Mouse (Mus musculus): ENCODE data around the gene Ccdc30. TPM values are rescaled to one million over a fixed set of nuclear protein-coding genes. Genes with fewer than 3 reads are reported as not detected.

Ccdc30 gene
- under 1 TPM in 1 of 2 experiments, not detected in 1; 0.34 TPM for total RNA-seq (2021)

DNA sequence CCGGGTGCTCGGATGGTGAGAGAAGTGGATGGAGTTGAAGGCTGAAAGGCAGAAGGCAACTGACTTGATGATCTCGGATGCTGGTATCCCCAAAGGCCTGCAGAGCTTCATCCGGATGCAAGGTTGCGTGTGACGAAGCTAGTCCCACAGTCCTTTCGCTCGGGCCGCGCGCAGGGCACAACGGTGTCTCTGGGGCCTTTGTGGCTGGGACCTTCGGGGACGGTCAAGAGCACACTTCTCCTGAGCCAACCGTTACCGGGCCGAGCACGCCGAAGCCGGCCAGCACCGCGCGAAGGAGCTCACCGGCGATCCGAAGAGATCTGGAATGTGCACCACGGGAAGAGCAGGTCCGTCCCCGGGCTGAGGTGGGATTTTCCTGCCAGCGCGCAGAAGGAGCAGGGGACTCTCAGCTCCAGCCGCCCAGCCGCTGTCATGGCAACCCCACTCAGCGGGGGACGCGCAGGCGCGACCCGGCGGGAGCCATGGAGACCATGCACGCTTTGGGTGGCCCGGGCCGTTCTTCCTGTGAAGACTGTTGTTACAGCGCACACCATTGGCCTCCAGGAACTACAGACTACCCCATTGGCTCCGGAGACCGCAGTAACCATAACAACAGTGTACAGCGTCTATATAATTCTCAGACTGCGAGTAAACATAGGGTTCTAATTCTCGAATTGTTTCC lies at the start of gene Ccdc30:
Gene Ccdc30, minus strand, starts transcription at position 450 of the 682 bp plus-strand sequence.
- DNase-seq (ENCODE audit: low spot score): peak; percentile 80
- intact Hi-C loops (cut with DNase I): no loop called here

DNA sequence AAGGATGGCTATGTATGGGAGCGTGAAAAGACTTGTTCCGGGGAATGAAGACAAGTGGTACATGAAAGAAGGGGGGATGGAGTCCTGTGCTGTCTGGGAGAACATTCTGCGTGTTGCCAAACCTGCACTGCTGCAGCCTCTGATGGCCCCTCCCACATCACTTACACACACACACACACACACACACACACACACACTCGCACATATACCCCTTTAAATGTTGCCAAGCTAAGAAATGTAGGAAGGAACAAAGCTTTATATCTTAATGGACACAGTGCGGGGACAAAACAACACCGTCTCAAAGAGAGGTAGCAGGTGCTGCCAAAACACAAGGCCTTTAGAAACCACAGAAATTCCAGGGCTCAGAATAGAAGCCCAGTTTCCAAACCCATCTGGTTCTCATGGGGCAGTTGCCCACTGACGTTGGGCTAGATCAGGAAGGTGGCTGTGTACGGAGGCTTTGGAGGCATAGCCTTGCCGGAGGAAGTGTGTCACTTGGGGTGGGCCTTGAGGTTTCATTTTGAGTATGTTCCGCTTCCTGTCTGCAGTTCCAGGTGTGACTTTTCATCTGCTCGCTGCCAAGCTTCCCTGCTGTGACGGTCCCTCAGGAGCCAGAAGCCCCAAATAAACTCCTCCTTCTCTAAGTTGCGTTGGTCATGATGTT lies 48.6 kb upstream of the Ccdc30 start:
- DNase-seq (ENCODE audit: low spot score): no peak
- intact Hi-C loops (cut with DNase I): no loop called here

DNA sequence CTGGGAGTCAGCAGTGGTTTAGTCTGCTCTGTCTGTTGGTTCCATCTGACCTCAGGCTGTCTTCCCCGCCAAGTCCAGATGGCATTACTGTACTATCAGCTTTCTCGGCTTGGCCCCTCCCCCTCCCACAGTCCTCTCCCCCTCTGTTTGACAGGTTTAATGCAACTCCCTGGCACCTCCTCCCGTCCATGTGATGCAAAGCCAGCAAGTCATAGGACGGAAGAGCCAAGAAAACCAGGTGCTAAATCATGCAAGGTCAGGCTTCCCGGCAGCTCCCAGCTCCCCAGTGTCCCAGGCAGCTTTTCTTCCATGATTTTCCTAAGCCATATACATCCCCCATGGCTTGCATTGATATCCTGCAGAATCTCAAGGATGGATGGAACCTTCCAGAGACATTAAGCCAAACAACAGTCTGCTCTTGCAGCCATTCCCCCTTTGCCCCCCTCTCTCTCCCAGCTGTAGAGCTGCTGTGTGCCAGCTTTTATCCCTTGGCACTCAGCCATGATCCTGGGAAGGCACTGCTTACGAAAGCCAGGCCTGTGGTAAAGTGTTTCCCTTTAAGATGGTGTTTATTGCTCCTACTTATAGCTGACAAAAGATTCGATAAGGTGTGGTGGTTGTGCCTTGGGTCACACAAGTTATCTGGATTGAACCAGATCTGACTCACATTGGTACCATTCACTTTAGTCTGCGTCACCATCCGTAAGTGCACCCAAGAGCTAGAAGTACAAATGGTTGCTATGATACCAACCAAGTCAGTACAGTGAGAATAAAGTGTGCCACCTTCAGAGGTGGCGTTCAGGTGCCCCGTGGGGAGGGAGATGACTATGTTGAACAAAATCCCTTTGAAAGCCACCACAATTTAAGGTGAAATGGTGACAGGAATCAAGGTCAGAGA lies 47.8 kb upstream of the Ccdc30 start:
- peak; percentile 17 for DNase-seq (ENCODE audit: low spot score)
- intact Hi-C loops (cut with DNase I): no loop called here

DNA sequence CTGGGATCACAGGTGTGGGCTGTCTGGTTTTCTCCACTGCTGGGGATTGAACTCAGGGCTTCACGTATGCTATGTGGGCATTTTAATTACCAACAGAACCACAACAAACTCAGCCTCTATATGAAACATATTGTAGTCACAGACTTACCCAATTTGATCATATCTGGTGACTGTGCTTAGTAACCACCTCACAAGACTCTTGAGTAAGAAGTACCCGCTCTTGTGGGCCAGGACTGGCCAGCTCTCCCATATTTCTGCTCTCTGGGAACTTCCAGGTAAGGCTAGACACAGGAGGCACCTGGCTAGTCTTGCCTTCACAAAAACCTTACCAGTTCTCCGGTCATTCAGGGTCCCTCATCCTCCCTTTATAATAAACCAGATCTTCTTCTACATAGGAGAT lies 47.1 kb upstream of the Ccdc30 start:
- intact Hi-C loops (cut with DNase I): no loop called here
- no peak for DNase-seq (ENCODE audit: low spot score)

DNA sequence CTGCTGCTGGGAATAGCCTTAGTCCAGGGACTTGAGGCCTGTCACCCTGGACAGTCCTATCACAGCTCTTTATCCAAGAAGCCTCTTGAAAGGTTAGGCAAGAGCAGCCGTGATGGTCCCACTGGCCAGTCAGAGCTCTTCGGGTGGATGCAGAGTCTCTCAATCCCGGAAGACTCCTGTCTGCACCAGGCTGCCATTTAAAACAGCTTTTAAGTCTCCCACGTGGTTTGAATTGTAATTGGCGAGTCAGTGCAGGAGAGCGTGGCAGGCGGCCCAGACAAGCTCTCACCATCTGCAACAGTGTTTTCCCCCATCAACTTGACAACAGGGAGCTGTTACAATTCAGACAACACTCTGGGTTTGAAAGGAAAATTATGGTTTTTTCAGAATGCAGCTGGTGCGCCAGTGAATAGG lies 45.4 kb upstream of the Ccdc30 start:
- peak; percentile 51 for DNase-seq (ENCODE audit: low spot score)
- intact Hi-C loops (cut with DNase I): no loop called here

DNA sequence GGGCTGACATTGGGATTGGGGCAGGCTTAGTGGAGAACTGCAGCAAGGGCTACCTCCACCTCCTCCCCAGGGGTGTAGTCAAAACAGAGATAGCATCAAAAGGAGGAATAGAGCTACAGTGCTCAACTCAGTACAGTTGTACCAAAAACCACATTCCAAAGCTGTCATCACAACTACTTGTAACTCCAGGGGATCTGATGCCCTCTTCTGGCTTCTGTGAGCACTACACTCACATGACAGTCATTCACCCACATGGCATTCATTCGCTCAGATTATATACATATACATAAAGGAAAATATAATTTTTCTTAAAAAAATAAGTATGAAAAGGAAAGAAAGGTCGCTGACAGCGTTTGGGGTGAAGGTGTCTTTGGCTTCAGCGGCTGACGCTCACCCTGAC lies 45.0 kb upstream of the Ccdc30 start:
- no peak for DNase-seq (ENCODE audit: low spot score)
- intact Hi-C loops (cut with DNase I): no loop called here

DNA sequence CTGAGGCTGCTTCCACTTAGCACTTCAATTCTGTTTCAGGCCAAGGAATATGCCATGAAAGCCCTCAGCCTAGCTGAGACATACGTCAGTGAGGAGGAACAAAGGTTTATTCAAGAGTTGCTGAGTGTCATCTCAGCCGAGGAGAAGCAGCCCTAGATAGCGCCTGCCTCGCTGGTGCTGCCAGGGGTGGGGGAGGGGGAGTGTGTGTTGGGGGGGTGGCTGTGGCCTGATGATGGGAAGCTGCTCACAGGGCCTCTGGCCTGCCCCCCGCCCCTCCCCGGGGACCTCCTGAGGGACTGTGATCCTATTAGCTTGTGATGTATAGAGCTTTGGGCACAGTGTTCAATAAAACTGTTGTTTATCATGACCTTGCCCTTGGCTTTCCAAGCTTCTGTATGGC lies 38.2 kb upstream of the Ccdc30 start:
- intact Hi-C loops (cut with DNase I): no loop called here
- DNase-seq (ENCODE audit: low spot score): no peak

DNA sequence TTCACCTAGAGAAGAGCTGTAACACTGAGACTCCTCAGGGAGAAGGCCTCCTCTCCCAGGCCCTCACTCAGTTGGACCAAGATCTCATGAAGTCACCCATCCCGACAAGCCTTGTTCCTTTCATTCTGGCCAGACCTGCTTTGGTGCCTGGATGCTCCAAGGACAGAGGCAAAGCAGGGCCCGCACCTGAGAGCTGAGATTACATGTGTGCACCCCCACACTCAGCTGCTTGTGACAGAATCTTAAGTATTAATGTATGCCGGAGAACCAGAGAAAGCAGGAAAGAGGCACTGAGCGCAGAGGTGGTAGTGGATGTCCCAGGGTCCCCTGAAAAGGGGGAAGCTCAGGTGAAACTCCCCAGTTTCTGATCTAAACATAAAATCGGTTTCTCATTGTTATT lies 37.8 kb upstream of the Ccdc30 start:
- no peak for DNase-seq (ENCODE audit: low spot score)
- intact Hi-C loops (cut with DNase I): no loop called here

DNA sequence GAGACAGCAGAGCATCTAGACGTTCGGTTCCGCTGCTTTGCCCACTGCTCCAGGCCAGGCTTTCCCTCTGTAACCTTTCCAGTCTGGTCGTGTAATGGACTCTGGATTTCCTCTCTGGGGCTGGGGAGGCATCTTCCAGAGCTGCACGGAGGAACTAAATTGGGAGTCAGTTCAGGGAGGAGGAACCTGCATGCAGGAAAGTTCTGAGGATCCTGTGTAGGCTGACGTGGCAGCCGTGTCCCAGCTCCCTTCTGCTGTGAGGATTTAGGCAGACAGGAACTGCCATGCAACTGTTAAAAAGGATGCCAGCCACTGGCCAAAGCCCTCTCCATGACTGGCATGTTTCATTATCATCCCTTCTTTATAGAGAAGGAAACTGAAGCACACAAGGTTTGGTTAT lies 35.1 kb upstream of the Ccdc30 start:
- no peak for DNase-seq (ENCODE audit: low spot score)
- intact Hi-C loops (cut with DNase I): no loop called here

DNA sequence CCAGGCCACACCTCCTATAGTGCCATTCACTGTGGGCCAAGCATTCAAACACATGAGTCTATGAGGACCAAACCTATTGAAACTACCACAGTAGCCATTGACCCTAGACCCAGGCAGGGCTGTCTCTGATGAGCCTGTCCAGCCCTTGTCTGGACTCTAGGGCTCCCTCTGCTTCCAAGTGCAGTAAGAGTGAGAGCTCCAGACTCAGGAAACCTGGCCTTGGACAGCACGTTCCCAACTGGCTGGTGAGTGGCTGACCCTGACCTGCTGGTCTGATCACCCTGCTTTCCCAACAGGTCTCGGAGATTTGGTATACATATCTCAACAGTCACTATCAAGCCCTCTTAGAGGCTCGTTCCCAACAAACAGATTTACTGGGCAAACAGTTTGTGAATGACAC lies 32.5 kb upstream of the Ccdc30 start:
- DNase-seq (ENCODE audit: low spot score): no peak
- intact Hi-C loops (cut with DNase I): no loop called here

DNA sequence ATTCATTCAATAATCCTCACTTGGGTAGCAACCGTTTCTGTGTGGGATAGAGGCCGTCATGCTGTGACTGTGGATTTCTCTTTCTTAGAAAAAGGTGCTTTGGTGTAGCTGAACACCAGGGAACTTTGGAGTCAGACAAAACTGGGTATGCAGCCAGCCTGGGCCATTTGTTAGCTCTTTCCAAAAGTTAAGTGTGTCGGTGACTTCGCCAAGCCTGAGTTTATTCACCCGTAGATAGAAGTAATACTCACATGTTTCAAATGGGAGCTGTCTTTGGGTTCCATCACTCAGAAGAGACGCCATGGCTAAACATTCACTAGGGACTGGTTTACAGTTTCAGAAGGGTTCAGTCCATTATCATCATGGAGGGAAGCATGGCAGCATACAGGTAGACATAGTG lies 31.9 kb upstream of the Ccdc30 start:
- no peak for DNase-seq (ENCODE audit: low spot score)
- intact Hi-C loops (cut with DNase I): no loop called here

DNA sequence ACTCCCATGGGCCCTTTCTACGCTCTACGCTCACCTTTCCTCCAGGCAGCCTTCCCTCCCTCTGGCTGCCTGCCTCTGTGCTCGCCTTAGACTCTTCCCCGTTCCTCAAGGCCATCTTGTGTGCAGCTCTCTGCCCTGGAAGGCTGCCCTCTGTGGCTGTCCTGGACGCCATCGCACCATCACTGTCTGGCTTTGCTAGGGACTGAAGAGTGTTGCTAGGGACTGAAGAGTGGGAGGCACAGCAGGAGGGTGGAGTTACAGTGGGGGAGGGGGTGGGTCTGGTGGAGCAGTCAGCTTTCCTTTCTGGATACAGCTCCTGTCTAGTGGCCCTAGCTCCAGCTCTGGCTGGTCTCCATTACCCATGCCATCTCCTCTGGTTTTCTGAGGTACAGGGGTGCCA lies 27.2 kb upstream of the Ccdc30 start:
- DNase-seq (ENCODE audit: low spot score): no peak
- intact Hi-C loops (cut with DNase I): no loop called here

DNA sequence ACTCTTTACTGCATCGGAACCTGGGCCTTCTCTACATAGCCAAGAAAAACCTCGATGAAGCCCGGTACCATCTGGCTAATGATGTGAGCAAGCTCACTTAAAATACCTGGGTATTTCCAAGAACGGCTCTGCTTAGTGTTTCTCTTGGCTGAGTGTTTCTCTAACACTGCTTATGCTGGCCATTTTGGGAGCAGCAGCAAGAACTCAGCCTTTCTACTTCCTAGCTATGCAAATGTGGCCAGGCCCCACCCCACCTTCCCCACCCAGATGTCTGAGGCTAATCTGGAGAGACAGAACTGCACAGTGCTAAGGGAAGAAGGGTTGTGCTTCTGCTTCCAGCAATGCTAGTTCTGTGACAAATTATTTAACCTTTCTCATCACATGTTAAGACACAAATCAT lies 26.5 kb upstream of the Ccdc30 start:
- intact Hi-C loops (cut with DNase I): no loop called here
- no peak for DNase-seq (ENCODE audit: low spot score)

DNA sequence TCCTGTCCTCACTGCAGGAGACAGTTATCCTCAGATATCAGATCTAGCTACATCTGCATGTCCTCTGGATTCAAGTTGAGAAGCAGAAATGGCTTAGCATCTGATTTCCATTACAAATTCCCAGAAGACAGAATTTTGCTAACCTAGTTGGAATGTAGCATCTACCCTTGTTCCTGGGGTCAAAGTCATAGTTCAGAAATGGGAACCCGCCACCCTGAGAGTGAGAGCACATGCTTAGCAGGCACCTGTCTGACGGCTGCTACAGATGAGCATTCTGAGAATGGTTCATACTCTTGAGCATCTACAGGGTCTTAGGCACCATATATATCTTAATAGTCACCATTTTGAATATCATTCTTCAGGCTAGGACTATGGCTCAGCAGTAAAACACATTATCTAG lies 22.6 kb upstream of the Ccdc30 start:
- intact Hi-C loops (cut with DNase I): no loop called here
- no peak for DNase-seq (ENCODE audit: low spot score)

DNA sequence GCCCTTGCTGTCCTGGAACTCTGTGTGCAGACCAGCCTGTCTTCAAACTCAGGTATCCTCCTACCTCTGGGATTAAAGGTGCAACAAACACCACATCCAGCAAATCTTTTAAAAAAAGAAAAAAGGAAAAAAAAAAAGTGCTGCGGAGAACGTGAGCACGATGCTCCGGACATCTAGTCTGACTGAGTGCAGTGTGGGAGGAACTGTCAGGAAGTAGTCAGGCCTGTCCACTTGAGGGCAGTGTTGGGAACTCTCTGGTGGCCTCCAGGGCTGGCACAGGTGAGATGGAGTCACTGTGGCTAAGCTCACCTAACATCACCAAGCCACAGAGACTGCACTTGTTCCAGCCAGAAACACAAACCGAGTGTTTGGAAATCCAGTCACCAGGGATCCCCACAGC lies 15.4 kb upstream of the Ccdc30 start:
- DNase-seq (ENCODE audit: low spot score): no peak
- intact Hi-C loops (cut with DNase I): loop anchor here (5.0 kb wide), 1 partner anchor 192 kb away; no protein-coding TSS in a partner anchor

DNA sequence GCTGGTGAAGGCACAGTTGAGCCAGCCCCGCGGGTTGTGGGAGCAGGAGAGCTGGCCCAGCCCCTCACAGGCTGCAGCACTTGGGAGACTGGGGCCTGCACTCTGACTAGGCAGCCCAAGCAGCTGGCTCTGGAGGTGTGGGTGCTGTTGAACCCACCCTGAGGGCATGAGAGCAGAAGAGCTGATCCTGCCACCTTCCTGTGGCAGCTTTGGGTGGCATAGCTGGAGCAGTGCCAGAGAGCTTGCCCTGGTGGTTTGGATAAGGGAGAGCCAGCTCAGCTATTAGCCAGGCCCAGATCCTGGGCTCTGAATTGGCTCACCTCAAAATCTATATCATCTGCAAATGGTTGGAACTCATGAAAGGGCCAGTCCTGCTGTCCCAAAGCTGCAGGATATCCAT lies 12.4 kb upstream of the Ccdc30 start:
- intact Hi-C loops (cut with DNase I): no loop called here
- DNase-seq (ENCODE audit: low spot score): no peak

DNA sequence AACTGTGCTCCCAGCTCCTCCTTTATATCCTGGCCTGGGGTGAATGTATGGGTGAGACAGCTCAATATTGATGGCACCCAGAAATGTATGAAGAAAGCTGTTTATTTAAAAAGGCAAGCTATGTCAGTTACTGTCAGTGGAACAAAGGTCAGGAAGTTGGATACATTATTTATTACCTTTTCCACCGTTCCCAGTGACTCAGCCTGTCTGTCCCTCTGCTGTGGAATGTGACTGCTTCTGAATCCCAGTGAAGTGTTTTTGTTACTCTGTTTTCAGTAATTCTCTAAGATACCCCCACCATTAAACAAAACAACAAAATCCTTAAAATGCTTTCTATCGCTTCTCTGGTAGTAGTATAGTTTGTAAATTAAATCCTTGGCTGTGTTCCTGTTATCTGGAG lies 10.3 kb upstream of the Ccdc30 start:
- DNase-seq (ENCODE audit: low spot score): no peak
- intact Hi-C loops (cut with DNase I): no loop called here

DNA sequence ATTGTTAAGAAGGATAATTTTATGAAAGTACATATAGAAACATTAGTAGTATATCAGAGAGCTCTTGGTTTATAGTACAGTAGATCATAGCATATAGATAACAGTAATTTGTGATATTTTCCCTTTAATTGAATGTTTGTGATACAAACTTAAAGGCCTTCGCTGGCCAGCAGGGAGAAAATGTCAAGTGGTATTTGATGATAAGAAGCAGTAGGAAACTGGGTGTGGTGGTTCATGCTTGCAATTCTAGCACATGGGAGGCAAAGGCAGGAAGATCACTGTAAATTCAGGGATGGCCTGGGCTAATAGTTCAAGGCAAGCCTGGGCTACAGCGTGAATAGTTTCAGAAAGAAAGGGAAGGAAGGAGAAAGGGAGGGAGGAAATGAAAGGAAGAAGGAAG lies 9.8 kb upstream of the Ccdc30 start:
- intact Hi-C loops (cut with DNase I): no loop called here
- no peak for DNase-seq (ENCODE audit: low spot score)

DNA sequence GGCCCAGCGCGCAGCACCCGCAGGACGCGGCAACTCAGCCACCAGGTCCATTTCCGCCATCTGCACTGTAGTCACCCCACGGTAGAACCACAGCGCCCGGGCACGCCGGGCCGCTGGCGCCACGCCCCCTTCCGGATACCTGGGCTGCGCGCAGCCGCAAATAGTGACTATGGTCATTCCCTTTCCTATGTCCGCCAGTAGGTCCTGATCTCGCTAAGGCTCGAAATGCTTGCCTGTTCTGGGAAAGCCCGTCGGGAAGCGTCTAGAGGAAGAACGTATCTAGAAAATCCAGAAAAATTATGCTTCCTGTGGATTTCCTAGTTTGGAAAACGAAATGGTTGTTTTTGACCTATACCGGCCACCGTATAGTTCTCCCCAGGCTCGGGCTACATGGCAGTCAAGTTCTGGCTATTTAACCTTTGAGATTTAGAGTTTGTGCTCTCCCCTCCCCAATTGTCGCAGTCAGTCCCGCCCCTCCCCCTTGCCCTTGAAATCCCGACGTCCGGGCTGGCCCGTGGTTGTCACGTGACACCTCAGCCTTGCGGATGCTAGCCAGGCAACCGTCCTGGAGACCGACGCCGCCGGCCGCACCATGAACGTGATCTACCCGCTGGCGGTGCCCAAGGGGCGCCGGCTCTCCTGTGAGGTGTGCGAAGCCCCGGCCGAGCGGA lies 7.1 kb upstream of the Ccdc30 start, which contains the start of the genes Ppcs and Zmynd12:
Gene Ppcs, minus strand, starts transcription at position 127 of the 671 bp plus-strand sequence.
Gene Zmynd12, plus strand, starts transcription at position 521 of the 671 bp plus-strand sequence.
- DNase-seq (ENCODE audit: low spot score): peak; percentile 80
- intact Hi-C loops (cut with DNase I): loop anchor here (2.0 to 5.0 kb wide), 4 partner anchors 100 to 175 kb away; partner anchors contain the start of genes Frg2f1 and Ppih

DNA sequence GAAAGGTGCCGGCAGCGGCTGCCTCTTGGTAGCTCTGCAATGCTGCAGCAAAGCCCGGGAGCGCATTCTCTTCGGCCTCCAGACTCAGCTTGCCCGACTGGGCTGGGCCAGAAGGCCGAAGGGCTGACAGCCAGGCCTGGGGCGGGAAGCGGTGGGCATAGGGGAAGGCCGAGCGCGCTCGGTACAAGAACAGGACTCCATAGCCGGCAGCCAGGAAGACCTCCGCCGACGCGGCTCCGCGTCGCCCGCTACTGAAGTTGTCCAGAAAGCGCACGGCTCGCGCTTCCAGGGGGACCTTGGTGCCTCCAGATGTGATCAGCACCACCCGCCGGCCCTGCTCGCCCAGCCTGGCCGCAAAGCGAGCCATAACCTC lies 6.6 kb upstream of the Ccdc30 start:
- DNase-seq (ENCODE audit: low spot score): no peak
- intact Hi-C loops (cut with DNase I): loop anchor here (2.0 to 5.0 kb wide), 4 partner anchors 100 to 175 kb away; partner anchors contain the start of genes Frg2f1 and Ppih
